Mouse (Mus musculus): Measurements from ENCODE around the gene Mef2d.

DNA sequence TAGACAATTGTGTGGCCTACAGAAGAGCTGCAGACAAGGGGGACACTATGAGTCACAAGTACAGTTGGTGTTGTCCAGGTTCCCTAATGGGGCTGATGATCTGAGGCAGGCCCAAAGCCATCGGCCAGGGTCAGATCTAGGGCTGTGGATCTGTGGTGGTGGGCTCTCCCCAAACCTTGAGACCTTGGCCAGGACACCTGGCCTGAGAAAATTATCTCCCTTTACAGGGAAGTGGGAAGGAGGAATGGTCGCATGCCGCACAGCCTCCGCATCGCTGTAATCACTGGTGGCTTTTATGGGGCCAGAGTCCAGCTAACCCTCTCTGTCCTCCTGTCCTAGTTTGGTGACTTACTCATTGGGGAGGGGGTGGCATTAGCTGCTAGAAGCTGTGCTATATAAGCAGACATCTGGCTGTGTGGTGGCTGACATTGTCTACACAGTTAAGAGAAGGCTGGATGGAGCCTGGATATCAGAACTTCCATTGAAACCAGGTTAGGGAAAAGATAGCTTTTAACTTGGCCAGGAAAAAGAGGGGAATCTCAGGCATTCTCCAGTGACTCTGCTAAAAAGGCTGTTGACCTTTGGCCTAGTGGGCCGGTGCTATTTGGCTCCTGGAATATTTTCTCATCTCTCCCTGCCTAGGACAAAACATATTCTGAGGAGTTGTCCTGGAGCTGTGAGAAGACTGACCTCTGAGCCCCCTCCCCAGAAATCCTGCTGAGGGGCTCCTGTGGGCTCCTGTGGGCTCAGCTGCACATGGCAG lies 2.7 kb downstream of the Mef2d start:
- no peak for TF ChIP-seq GATA1 (IDR thresholded peaks at IDR 0.05; ENCODE audit: borderline replicate concordance, low read length)
- TF ChIP-seq FLI1 (IDR thresholded peaks at IDR 0.05; ENCODE audit: low read length): no peak
